Mouse (Mus musculus): Measurements from ENCODE around the gene Clec4g. TPM values are rescaled to one million over a fixed set of nuclear protein-coding genes. Genes with fewer than 3 reads are reported as not detected.
A peak's percentile ranks its signal among the peaks of the same experiment; 100 is the strongest.
"Not testable (repeated sequence)": the region's sequence is repeated elsewhere in the genome, so short reads cannot be mapped to it uniquely, and the experiment has no call there.

The Clec4g gene
- not detected for total RNA-seq (2021)
- long read RNA-seq, experiment 1: 0 reads
- long read RNA-seq, experiment 2: 0 reads

GRCm38 (mm10) chr8:3720551-3720950 is at the start of gene Clec4g:
TSS of gene Clec4g (minus strand) at chr8:3720651.
- no peak for DNase-seq (ENCODE audit: low spot score)

GRCm38 (mm10) chr8:3768641-3769040 is 48.2 kb upstream of the Clec4g start:
- not testable (repeated sequence) for DNase-seq (ENCODE audit: low spot score)

- DNase-seq (ENCODE audit: low spot score): peak; percentile 18
Observed at GRCm38 (mm10) chr8:3754261-3754850, 33.9 kb upstream of the Clec4g start.

GRCm38 (mm10) chr8:3748761-3749160 is 28.3 kb upstream of the Clec4g start, which contains the start of gene Cd209a:
TSS of gene Cd209a (minus strand) at chr8:3748984.
- no peak for DNase-seq (ENCODE audit: low spot score)

- DNase-seq (ENCODE audit: low spot score): no peak
Observed at GRCm38 (mm10) chr8:3736947-3737346, 16.5 kb upstream of the Clec4g start.

- DNase-seq (ENCODE audit: low spot score): no peak
Observed at GRCm38 (mm10) chr8:3735599-3735998, 15.1 kb upstream of the Clec4g start.

- no peak for DNase-seq (ENCODE audit: low spot score)
Observed at GRCm38 (mm10) chr8:3734084-3734483, 13.6 kb upstream of the Clec4g start.

- no peak for DNase-seq (ENCODE audit: low spot score)
Observed at GRCm38 (mm10) chr8:3721041-3721440, 590 bp upstream of the Clec4g start.

GRCm38 (mm10) chr8:3718559-3718958 is 1.9 kb downstream of the Clec4g start:
- DNase-seq (ENCODE audit: low spot score): peak; percentile 53

GRCm38 (mm10) chr8:3717321-3717954 is 3.0 kb downstream of the Clec4g start:
- DNase-seq (ENCODE audit: low spot score): no peak

GRCm38 (mm10) chr8:3711646-3712045 is 8.8 kb downstream of the Clec4g start:
- DNase-seq (ENCODE audit: low spot score): no peak

- no peak for DNase-seq (ENCODE audit: low spot score)
Observed at GRCm38 (mm10) chr8:3710312-3710711, 10.1 kb downstream of the Clec4g start.

GRCm38 (mm10) chr8:3707611-3708010 is 12.8 kb downstream of the Clec4g start:
- no peak for DNase-seq (ENCODE audit: low spot score)

- DNase-seq (ENCODE audit: low spot score): no peak
Observed at GRCm38 (mm10) chr8:3705711-3706110, 14.7 kb downstream of the Clec4g start.

GRCm38 (mm10) chr8:3701491-3701890 is 19.0 kb downstream of the Clec4g start:
- no peak for DNase-seq (ENCODE audit: low spot score)

- no peak for DNase-seq (ENCODE audit: low spot score)
Observed at GRCm38 (mm10) chr8:3694121-3694520, 26.3 kb downstream of the Clec4g start, which contains the start of gene Fcer2a. TSS of gene Fcer2a (minus strand) at chr8:3694175.

GRCm38 (mm10) chr8:3690774-3691173 is 29.7 kb downstream of the Clec4g start:
- DNase-seq (ENCODE audit: low spot score): no peak

GRCm38 (mm10) chr8:3687537-3687936 is 32.9 kb downstream of the Clec4g start:
- DNase-seq (ENCODE audit: low spot score): no peak

- no peak for DNase-seq (ENCODE audit: low spot score)
Observed at GRCm38 (mm10) chr8:3685422-3685821, 35.0 kb downstream of the Clec4g start.

- DNase-seq (ENCODE audit: low spot score): no peak
Observed at GRCm38 (mm10) chr8:3684530-3684929, 35.9 kb downstream of the Clec4g start.

GRCm38 (mm10) chr8:3683408-3684176 is 36.9 kb downstream of the Clec4g start:
- DNase-seq (ENCODE audit: low spot score): no peak

- DNase-seq (ENCODE audit: low spot score): no peak
Observed at GRCm38 (mm10) chr8:3682435-3682834, 38.0 kb downstream of the Clec4g start.

Measured in gastrocnemius, adult 18-20 months (tissue).